In the genomic region with DNA sequence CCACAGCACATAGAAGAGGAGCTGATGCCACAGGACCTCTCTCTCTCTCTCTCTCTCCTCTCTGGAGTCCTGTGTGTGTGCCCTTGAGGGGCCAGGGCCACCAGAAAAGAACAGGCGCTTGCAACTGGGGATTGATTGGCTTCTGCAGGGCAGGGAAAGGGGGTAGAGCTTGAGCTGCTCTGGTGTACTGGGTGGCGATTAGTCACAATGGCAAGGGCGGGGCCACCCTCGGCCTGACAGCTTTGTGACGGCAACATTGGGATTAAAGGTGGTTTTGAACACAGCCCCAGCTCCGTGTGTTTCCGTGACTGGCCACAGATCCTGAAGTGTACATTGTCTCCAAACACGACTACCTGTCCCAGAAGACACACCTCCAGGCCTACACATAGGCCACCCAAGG, we compare ENCODE assay signal across 14 mouse cellular contexts. TPM values are rescaled to one million over a fixed set of nuclear protein-coding genes. Genes with fewer than 3 reads are reported as not detected.
"Had no signal": no experiment of that assay in that cellular context is flagged by ENCODE, and none has a peak within 500 bp of the region (broad histone marks: within the 10 kb centered on the region; RNA-seq: fewer than 3 reads in every experiment).

No protein-coding gene starts in this region.

- H3K4me3 ChIP-seq: kidney, embryonic 15.5 days; limb, embryonic 12.5 days; neural tube, embryonic 12.5 days had no signal

- DNase-seq: kidney, adult 2 months; lung, adult 18-20 months; midbrain, embryonic 14.5 days; thymus, postnatal 36 days had no signal

- H3K9me3 ChIP-seq: kidney, embryonic 15.5 days; limb, embryonic 12.5 days; neural tube, embryonic 12.5 days had no signal

- H3K36me3 ChIP-seq: kidney, embryonic 15.5 days; limb, embryonic 12.5 days; neural tube, embryonic 12.5 days had no signal

- H3K4me2 ChIP-seq: kidney, embryonic 15.5 days; limb, embryonic 12.5 days; neural tube, embryonic 12.5 days had no signal

- H3K27ac ChIP-seq: kidney, embryonic 15.5 days; limb, embryonic 12.5 days; liver, embryonic 14.5 days; neural tube, embryonic 12.5 days had no signal

- H3K9ac ChIP-seq: kidney, embryonic 15.5 days; limb, embryonic 12.5 days; liver, embryonic 14.5 days; neural tube, embryonic 12.5 days had no signal

RNA-seq across cellular contexts. Expression of gene Pkp3, which starts 12.2 kb away (rescaled TPM):
- total RNA-seq: layer of hippocampus, postnatal 25 days had no signal
- polyA plus RNA-seq: midbrain, embryonic 14.5 days had no signal

RNA-seq across cellular contexts. Expression of gene Ano9, which starts 27.4 kb away (rescaled TPM):
- total RNA-seq: layer of hippocampus, postnatal 25 days; left cerebral cortex, adult 8-10 months; left cerebral cortex, postnatal 25 days; liver, adult 2 months; monocyte, adult 5-6 weeks; neutrophil, adult 5-6 weeks had no signal
- polyA plus RNA-seq: neural tube, embryonic 12.5 days had no signal

RNA-seq across cellular contexts. Expression of gene B4galnt4, which starts 29.3 kb away (rescaled TPM):
- total RNA-seq: neutrophil, adult 5-6 weeks had no signal
